Mouse (Mus musculus) ovary, adult 18-20 months (tissue): ENCODE measurements around the gene Degs1.

Experiments used
- DNase-seq: peaks from one replicate; pipeline ENCODE4 v3.0.0; 2022; ENCODE audit warnings: low spot score, mixed read lengths

Gene Degs1

GRCm38 (mm10) chr1:182226261-182226660 lies 56.3 kb downstream of the Degs1 start:
- DNase-seq = no peak
